Mouse (Mus musculus) midbrain, embryonic 11.5 days (tissue): ENCODE data around the gene Cidec. TPM values are rescaled to one million over a fixed set of nuclear protein-coding genes. Genes with fewer than 3 reads are reported as not detected.

ENCODE experiments used
- ATAC-seq: fragments of 200-750 bp; cut with Nextera tagmentation; 2 replicates; pipeline ENCODE4 v1.8.0; 2017; ENCODE audit warnings: moderate TSS enrichment, moderate library complexity; ENCODE audit not compliant: low FRiP score
- DNase-seq: peaks from one replicate; pipeline ENCODE4 v3.0.0; 2015; ENCODE audit warnings: low spot score; ENCODE audit errors: missing footprints
- H3K27ac ChIP-seq: fragments of 300-500 bp; sonication (generic); 2 replicates; pipeline ENCODE4 v1.5.1; 2014; ENCODE audit warnings: low read depth, low read length
- H3K27me3 ChIP-seq: fragments of 300-500 bp; sonication (generic); 2 replicates; pipeline ENCODE4 v1.6.1; 2014; ENCODE audit warnings: mild to moderate bottlenecking, low read length, moderate library complexity, mixed read lengths; ENCODE audit not compliant: control insufficient read depth, insufficient read depth
- H3K36me3 ChIP-seq: fragments of 300-500 bp; sonication (generic); 2 replicates; pipeline ENCODE4 v1.6.1; 2014; ENCODE audit warnings: mild to moderate bottlenecking, low read length, moderate library complexity, mixed read lengths; ENCODE audit not compliant: control insufficient read depth, insufficient read depth
- H3K4me1 ChIP-seq: fragments of 300-500 bp; sonication (generic); 2 replicates; pipeline ENCODE4 v1.6.1; 2014; ENCODE audit warnings: low read length; ENCODE audit not compliant: control insufficient read depth, insufficient read depth
- H3K4me2 ChIP-seq: fragments of 300-500 bp; sonication (generic); 2 replicates; pipeline ENCODE4 v1.6.1; 2014; ENCODE audit warnings: mild to moderate bottlenecking, moderate library complexity
- H3K4me3 ChIP-seq: fragments of 300-500 bp; sonication (generic); 2 replicates; pipeline ENCODE4 v1.5.1; 2014; ENCODE audit warnings: low read depth, low read length
- H3K9ac ChIP-seq: fragments of 300-500 bp; sonication (generic); 2 replicates; pipeline ENCODE4 v1.6.1; 2014; ENCODE audit warnings: low read length
- H3K9me3 ChIP-seq: fragments of 300-500 bp; sonication (generic); 2 replicates; pipeline ENCODE4 v1.6.1; 2016; ENCODE audit warnings: low read length; ENCODE audit not compliant: control insufficient read depth
- WGBS: fragments of 180-500 bp; shearing (Covaris S2); extraction: QIAGEN DNeasy Blood & Tissue Kit; methylation state at CpG from one replicate; pipeline ENCODE4 v1.1.7; 2014; 5-methylcytosine and 5-hydroxymethylcytosine counted together
- microRNA-seq: library from miRNA; unstranded; fragments of <30 nt; microRNA quantifications from one replicate; pipeline ENCODE4, GENCODE M21; 2017
- polyA plus RNA-seq: library from polyadenylated mRNA; unstranded; fragments of >200 nt; fragmentation: Nextera tagmentation; extraction: Ambion mirVana; gene quantifications from 2 replicates; pipeline ENCODE4 v1.2.1, GENCODE M21; 2014

The Cidec gene
- polyA plus RNA-seq, 1 experiment from 2014 or later: not detected

DNA sequence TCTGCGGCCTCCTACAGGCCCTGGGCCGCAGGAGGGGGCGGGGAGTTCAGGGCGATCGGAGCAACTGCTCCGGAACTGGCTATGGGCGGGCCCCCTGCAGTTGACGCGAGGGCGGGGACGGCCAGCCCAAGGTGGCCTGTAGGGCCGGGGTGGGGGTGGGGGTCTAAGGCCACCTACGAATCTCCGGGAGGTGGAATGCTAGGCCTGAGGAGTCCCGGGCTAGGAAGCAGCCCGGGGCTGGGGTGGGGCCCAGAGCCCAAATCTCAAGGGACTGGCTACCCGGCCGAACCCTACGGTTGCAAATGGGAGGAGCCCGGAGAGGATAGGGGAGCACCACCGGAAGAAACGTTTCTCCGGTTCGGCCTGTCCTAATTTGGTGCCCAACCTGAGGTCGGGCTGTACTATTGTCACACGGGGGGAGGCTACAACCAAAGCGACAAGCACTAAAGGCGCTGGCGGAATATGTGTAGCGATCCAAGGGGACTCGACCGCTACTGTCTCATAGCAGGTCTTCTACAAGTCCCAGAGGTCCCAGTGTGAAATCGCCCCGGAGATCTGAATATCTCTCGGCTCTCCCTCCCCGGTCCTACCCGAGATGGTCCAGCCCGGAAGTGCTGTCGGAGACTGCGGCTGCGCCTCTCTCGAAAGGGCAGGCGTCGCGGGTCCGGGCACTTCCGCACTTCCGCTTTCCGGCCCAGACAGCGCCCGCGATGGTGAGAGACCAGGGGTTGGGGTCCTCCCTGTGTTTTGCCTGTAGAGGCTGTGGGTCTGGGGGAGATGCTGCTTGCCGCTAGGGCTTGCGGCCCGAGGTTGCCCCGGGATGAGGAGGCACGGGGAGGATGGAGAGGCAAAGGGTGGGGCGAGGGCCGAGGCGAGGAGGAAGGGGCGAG lies 57.8 kb downstream of the Cidec start, which contains the start of the genes Tada3 and Arpc4:
Gene Tada3, minus strand, starts transcription at position 388 of the 890 bp plus-strand sequence.
Gene Arpc4, plus strand, starts transcription at position 620 of the 890 bp plus-strand sequence.
- DNase-seq: peak; percentile 99
- H3K4me3 ChIP-seq: peak within 1 kb of the TSS; percentile 98
- H3K4me1 ChIP-seq: peaks cover 11% of the 10 kb centered on the region
- peak within 1 kb of the TSS; percentile 94 for H3K4me2 ChIP-seq
- H3K9me3 ChIP-seq: no peaks in the 10 kb centered on the region
- H3K27me3 ChIP-seq: no peaks in the 10 kb centered on the region
- WGBS: under 1% methylated on average over 61 of the region's 61 CpGs
- H3K36me3 ChIP-seq: peaks cover 19% of the 10 kb centered on the region; the same call in 1 of the 2 replicates
- ATAC-seq: peak; percentile 95
- H3K27ac ChIP-seq: peak within 1 kb of the TSS; percentile 84
- H3K9ac ChIP-seq: peak within 1 kb of the TSS; percentile 92

DNA sequence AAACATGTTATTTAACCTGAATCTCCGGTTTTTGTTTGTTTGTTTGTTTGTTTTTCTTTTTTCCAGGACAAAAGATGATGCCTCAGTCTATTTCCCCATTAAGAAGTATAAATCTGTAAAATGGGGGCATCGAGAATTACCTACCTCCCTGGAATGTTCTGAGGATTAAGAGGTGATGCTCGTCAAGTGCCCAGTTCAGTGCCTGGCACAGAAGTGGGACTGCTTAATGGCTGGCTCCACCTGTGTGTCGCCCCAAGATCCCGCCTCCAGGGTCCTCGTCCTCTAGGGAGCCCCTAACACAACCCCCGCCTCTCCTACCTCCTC lies 58.4 kb downstream of the Cidec start:
- Histone ChIP-seq H3K9me3 (no peaks in the 10 kb centered on the region), H3K36me3 (peaks cover 19% of the 10 kb centered on the region; the same call in 1 of the 2 replicates), H3K4me3 (peak overlapping the region; percentile 98), H3K9ac (peak overlapping the region; percentile 92), H3K4me2 (peak overlapping the region; percentile 94), H3K4me1 (peaks cover 11% of the 10 kb centered on the region), H3K27ac (peak overlapping the region; percentile 84), H3K27me3 (no peaks in the 10 kb centered on the region)
- 10% methylated on average over 7 of the region's 7 CpGs for WGBS
- DNase-seq (peak; percentile 85), ATAC-seq (no peak)

Small RNA genes lying within 50 kb of the gene (microRNA-seq; reads per million reads assigned to microRNA genes)
- gene Gm24387: not detected

Other genes starting within 250 kb of the Cidec start
- gene Lhfpl4, start 240.4 kb downstream of the Cidec start, polyA plus RNA-seq: 7.6 TPM in 2 replicates
- 44.2 and 46.3 TPM in 2 replicates for gene Mtmr14, start 197.9 kb downstream of the Cidec start, polyA plus RNA-seq
- gene Cpne9, start 153.5 kb downstream of the Cidec start, polyA plus RNA-seq: 0.07 and 0.08 TPM in 2 replicates
- 20.1 and 22.8 TPM in 2 replicates for gene Brpf1, start 128.6 kb downstream of the Cidec start, polyA plus RNA-seq
- 12.2 and 13.8 TPM in 2 replicates for gene Ogg1, start 108.8 kb downstream of the Cidec start, polyA plus RNA-seq
- gene Camk1, start 91.8 kb downstream of the Cidec start, polyA plus RNA-seq: 61.6 and 65.4 TPM in 2 replicates
- 59.3 and 62.4 TPM in 2 replicates for gene Tada3, start 57.9 kb downstream of the Cidec start, polyA plus RNA-seq
- 188 and 208 TPM in 2 replicates for gene Arpc4, start 57.6 kb downstream of the Cidec start, polyA plus RNA-seq
- gene Ttll3, start 46.5 kb downstream of the Cidec start, polyA plus RNA-seq: 3.0 TPM in 2 replicates
- 26.6 and 32.0 TPM in 2 replicates for gene Rpusd3, start 16.4 kb downstream of the Cidec start, polyA plus RNA-seq
- 73.1 and 75.0 TPM in 2 replicates for gene Jagn1, start 6.8 kb upstream of the Cidec start, polyA plus RNA-seq
- 0.19 and 0.40 TPM in 2 replicates for gene Il17re, start 22.7 kb upstream of the Cidec start, polyA plus RNA-seq
- gene Il17rc, start 35.7 kb upstream of the Cidec start, polyA plus RNA-seq: 2.7 and 3.1 TPM in 2 replicates
- 29.2 and 29.9 TPM in 2 replicates for gene Creld1, start 47.5 kb upstream of the Cidec start, polyA plus RNA-seq
- 0.97 and 1.1 TPM in 2 replicates for gene Prrt3, start 66.2 kb upstream of the Cidec start, polyA plus RNA-seq
- 88.4 and 90.0 TPM in 2 replicates for gene Emc3, start 95.9 kb upstream of the Cidec start, polyA plus RNA-seq
- gene Fancd2, start 95.9 kb upstream of the Cidec start, polyA plus RNA-seq: 13.5 and 15.6 TPM in 2 replicates
- 0.42 and 0.47 TPM in 2 replicates for gene Fancd2os, start 165.0 kb upstream of the Cidec start, polyA plus RNA-seq
- gene Brk1, start 169.0 kb upstream of the Cidec start, polyA plus RNA-seq: 223 and 232 TPM in 2 replicates
- gene Vhl, start 188.2 kb upstream of the Cidec start, polyA plus RNA-seq: 60.9 and 62.4 TPM in 2 replicates
- gene Irak2, start 202.7 kb upstream of the Cidec start, polyA plus RNA-seq: 1.6 and 1.9 TPM in 2 replicates